Mouse (Mus musculus) right cerebral cortex, adult 18-20 months (tissue): Measurements from ENCODE around the gene Tssk1.

Experiments
- DNase-seq: peaks from one replicate; pipeline ENCODE4 v3.0.0; 2022; ENCODE audit warnings: mixed read lengths

Tssk1 gene

GRCm38 (mm10) chr16:17911052-17911595 is 17.1 kb downstream of the Tssk1 start, which contains the start of gene Ess2:
Gene Ess2 (minus strand): TSS chr16:17911348.
- peak; percentile 96 for DNase-seq

GRCm38 (mm10) chr16:17914307-17915249 is 20.6 kb downstream of the Tssk1 start, which contains the start of gene Gsc2:
Gene Gsc2 (minus strand): TSS chr16:17915059.
- peak; percentile 13 for DNase-seq

DNA sequence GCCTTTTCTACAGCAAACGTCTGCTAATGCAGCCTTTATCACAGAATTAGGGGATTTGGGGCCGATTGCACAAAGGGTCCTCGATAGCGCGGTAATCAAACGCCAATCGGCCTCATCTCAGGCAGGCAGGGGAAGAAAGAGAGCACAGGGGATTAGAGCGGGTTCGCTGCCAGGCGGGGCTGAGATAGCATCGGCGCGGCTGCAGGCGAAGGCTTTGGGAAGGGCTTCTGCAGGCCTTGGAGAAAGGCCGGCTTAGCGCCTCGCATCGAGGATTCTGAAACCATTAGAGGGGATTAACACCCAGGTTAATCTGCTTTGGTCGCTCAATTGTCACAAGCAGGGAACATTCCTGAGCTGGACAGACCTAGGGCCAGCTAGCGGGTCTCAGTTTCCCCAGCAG is 26.6 kb downstream of the Tssk1 start:
- no peak for DNase-seq

GRCm38 (mm10) chr16:17921325-17922162 is 27.5 kb downstream of the Tssk1 start:
- DNase-seq, result peak; percentile 96

GRCm38 (mm10) chr16:17922163-17922538 is 28.1 kb downstream of the Tssk1 start:
- peak; percentile 18 for DNase-seq

DNA sequence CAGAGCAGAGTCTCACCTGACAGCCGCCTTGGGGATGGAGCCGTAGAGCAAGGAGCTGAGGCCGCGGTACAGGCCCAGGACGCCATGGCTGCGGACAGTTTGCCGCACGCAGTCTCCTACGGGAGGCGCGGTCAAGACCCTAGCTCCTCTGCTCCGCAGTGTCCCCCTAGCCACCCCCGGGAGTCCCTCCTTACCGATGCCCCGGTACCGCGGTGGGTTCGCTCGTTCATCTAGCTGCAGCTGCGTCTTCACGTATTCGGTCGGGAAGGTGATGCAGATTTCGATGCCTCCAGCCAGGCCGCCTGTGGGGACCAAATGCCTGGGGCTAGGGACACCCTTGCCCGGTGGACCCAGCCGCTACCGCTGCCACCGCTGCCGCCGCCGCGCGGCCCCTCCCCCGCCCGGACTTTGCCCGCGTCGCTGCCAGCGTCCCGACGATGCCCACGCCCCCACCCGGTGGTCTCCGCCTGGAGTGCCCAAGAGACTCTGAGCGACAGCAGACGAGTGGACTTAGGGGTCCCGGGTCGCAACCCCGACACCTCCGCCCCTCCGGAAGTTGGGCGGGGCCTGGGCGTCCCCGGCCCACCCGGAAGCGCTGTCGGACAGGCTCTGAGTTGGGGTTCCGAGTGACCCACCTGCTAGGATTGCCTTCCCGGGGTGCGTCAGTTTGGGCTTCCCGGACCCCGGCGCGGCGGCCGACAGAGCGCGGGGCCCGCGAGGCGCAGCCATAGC is 33.5 kb downstream of the Tssk1 start:
- DNase-seq, result peak; percentile 26

DNA sequence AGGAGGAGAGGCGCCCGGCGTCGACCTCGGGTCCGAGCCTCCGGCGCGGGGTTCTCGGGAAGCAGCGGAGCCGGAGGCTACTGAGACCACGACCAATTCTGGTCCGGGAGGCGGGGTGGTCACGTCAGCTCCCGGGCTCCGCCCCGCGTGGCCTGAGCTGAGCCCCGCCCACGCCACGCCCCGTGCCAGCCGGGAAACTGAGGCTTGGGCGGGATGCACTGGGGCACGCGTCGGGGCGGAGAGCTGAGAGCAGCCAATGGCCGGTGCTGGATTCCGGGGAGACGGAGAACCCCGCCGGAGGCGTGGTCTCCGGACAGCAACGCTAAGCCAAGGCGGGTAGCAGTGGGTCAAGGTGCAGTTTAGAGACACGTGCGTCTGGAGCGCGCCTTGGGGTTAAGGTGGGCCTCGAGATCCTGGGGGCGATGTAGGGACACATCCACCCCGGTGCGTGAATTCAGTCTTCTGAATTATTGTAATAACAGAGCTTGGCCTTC is 34.1 kb downstream of the Tssk1 start, which contains the start of gene Slc25a1:
Slc25a1 (minus strand) TSS at position 133 of the 494 bp plus-strand sequence.
- peak; percentile 88 for DNase-seq

DNA sequence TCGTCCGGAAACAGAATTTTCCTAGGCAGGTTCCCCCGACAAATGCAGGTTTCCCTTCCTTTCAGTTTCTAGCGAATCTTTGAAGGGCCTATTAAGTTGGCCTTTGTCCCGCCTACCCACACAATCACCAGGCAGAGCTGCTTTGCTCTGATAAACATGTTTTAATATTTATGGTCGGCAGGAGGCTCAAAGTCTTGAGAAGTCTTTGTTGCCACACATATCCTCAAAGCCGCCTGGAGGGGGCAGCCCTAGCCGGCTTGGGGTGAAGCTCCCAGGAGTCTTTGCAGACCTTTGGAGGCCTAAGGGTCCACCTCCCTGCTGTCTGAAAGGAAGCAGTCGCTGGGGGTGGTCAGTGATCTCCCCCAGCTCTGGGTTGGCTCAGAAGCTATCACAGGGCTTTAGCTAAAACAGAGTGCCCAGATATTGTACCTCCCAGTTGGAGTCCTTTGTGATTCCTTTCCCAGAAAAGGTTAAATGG is 34.6 kb downstream of the Tssk1 start:
- DNase-seq, result peak; percentile 46

- no peak for DNase-seq
Measured at GRCm38 (mm10) chr16:17929211-17929610, 35.2 kb downstream of the Tssk1 start.

DNA sequence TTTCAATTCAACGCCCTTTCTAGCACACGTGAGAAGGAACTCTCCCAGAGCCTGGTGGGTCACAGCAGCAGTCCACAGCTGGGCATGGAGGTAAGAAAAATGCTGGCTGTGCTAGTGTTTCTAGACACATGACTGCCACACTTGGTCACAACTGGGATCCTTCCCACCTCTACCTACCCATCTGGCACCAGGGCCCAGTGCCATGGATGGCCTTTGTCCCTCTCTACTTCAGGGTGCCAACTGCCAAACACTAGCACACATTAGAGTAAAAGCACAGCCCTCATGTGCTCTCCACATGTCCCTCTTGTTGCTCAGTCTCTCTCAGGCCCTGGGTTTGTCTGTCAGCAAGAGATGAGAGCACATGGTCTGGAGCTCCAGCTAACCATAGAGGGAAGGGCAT is 35.6 kb downstream of the Tssk1 start:
- no peak for DNase-seq

- DNase-seq, result no peak
Measured at GRCm38 (mm10) chr16:17931906-17932460, 38.0 kb downstream of the Tssk1 start.

DNA sequence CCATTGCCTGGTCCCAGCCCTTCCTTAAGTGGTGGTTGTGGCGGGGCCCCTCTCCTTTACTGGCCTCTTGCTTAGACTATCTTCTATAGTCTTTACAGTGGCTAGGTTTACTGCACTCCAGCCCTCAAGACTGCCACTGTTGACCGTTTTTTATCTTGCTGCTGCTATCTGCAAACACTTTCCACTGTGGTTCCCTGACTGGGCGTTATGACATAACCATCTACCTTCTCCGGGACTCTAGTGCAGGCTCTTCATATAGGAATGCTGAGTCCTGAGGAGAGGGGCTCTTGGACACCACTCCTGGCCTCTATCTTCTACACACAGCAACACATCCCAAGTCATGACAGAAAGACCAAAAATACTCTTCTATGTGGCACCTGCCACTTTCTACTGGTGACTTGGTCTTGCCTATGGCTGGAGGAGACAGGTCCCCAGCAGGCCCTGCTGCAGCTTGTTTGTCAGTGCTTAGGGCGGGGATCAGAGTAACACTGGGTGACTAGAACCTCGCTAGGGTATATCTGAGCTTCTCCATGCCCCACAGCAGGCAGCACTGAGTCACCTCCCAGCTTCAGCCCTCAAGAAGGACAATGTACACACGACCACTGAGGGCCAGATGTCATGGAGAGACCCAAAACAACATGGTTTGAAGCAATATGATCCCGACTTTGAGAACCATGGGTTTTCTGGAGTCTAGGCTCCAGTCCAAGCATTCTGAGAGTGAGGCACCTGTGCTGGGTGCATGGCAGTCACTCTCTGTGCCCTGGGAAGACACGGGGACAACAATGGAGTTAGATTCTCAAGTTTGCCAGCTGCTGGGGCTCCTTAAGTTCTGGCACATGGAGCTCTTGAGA is 39.8 kb downstream of the Tssk1 start:
- DNase-seq, result no peak

DNA sequence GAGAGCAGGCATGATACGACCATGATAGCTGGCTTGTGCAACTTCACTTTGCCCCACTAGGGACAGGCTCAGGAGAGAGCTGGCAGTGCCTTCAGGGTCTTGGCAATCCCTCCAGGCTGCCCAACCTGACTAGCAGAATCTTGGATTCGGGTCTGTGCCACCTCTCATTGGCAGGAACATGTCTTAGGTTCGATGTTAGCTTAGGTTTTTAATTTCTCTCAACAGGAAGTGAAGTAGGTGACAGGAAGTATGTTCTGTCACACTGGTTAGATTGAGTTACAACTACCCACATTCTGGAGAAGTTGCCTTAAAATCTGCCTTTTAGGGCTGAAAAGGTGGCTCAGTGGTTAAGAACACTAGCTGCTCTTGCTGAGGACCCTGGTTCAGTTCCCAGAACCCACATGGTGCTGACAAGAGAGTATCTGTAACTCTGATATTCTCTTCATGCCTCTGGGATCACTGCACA is 40.5 kb downstream of the Tssk1 start:
- DNase-seq, result no peak

DNA sequence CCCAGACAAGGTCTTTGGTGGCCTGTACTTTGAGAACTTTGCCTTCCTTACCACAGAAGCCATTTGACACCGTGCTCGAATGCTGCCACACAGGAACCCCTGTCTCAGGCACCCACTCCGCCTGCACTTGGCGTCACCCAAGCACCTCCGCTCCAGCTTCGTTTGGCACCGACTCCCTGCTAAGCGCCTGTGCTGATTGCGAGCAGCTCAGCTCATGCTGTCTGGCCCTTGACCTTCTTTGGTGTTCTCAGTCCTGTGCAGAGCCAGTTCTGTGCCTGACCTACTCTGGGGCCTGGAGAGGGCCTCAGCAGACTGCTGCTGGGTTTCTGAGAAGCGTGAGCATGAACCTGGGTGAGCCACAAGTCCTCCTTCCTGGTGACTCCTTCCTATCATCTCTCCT is 42.8 kb downstream of the Tssk1 start:
- DNase-seq, result no peak

DNA sequence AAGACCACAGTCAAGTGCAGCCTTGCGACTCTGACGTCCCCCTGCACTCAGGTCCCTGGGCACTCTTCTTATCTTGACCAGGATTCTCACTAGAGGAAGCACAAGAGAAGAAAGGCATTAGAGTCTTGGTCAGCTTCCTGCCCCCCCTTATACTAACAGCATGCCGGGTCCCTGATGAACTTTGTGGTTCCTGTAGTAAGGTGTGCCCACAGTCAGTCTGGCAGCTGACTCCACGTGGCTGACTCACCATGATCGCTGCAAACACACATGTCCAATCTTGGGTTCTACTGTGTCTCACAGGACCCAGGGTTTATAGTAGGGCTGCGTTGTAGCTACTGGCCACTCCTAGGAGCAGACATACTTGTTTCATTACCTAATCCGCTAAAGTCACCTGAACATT is 44.2 kb downstream of the Tssk1 start:
- no peak for DNase-seq

- DNase-seq, result peak; percentile 53
Measured at GRCm38 (mm10) chr16:17938821-17939220, 44.8 kb downstream of the Tssk1 start.

DNA sequence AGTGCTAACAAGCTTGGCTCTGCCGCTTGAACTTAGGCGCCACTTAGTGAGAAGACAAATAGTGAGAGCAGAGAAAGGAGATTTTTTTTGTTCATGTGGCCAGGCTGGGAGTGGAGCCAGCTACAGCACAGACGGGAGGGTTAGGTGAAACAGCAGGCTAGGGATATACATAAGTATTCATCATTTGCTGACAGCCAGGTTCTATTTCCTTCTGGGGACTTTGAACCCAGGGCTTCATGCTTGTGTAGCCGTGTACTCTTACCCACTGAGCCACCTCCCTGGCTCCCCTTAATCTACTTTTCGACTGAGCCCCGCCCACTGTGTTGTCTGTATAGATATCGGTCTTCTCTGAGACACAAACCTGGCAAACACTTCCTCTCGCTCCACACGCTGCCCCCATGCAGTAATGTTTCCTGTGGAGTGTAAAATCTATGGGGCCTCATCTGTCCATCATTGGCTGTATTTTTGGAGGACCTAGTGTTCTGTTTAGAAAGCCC is 45.3 kb downstream of the Tssk1 start:
- no peak for DNase-seq

DNA sequence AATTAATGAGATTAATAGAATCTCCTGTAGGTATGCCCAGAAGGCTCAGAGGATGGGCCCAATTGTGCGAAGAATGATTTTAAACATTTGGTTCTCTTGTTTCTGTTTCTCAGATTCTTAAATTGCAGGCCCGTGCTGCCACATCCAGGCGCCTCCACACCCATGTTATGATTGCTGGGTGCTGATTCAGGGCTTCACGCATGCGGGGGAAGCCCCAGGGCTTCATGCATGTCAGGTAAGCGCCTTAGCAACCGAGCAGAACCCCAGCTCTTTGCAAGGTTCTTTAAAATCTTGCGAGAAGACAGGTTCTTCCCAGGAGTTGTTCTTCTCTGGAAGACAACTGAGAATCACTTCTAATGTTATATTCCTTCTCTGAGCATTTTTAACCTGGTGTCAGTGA is 49.4 kb downstream of the Tssk1 start:
- no peak for DNase-seq

- DNase-seq, result no peak
Measured at GRCm38 (mm10) chr16:17945081-17945831, 51.2 kb downstream of the Tssk1 start.
